Mouse (Mus musculus) embryonic facial prominence, embryonic 14.5 days (tissue): Measurements from ENCODE around the gene Srgap2. TPM values are rescaled to one million over a fixed set of nuclear protein-coding genes. Genes with fewer than 3 reads are reported as not detected.

ENCODE experiments used
- ATAC-seq: fragments of 200-750 bp; cut with Nextera tagmentation; 2 replicates; pipeline ENCODE4 v1.8.0; 2017; ENCODE audit warnings: low read depth, moderate number of reproducible peaks, moderate TSS enrichment
- DNase-seq: peaks from one replicate; pipeline ENCODE4 v3.0.0-alpha.2; 2015; ENCODE audit warnings: low spot score
- H3K27ac ChIP-seq: fragments of 300-500 bp; sonication (generic); replicated peaks from 2 replicates; pipeline ENCODE4 v1.5.1; 2014; ENCODE audit warnings: low read depth, mild to moderate bottlenecking, low read length, moderate library complexity
- H3K27me3 ChIP-seq: fragments of 300-500 bp; sonication (generic); replicated peaks from 2 replicates; pipeline ENCODE4 v1.6.1; 2014; ENCODE audit warnings: low read length; ENCODE audit not compliant: control insufficient read depth, insufficient read depth
- H3K36me3 ChIP-seq: fragments of 300-500 bp; sonication (generic); 2 replicates; pipeline ENCODE4 v1.6.1; 2014; ENCODE audit warnings: low read length, mixed read lengths; ENCODE audit not compliant: control insufficient read depth, insufficient read depth
- H3K4me1 ChIP-seq: fragments of 300-500 bp; sonication (generic); 2 replicates; pipeline ENCODE4 v1.6.1; 2014; ENCODE audit warnings: antibody characterized with exemption, low read length; ENCODE audit not compliant: control insufficient read depth, insufficient read depth
- H3K4me2 ChIP-seq: fragments of 300-500 bp; sonication (generic); 2 replicates; pipeline ENCODE4 v1.6.1; 2014; ENCODE audit warnings: low read depth, mild to moderate bottlenecking, low read length, moderate library complexity, mixed read lengths
- H3K4me3 ChIP-seq: fragments of 300-500 bp; sonication (generic); 2 replicates; pipeline ENCODE4 v1.5.1; 2014; ENCODE audit warnings: low read depth, mild to moderate bottlenecking, low read length
- H3K9ac ChIP-seq: fragments of 300-500 bp; sonication (generic); 2 replicates; pipeline ENCODE4 v1.6.1; 2014; ENCODE audit warnings: low read depth, mild to moderate bottlenecking, low read length, moderate library complexity, mixed read lengths
- H3K9me3 ChIP-seq: fragments of 300-500 bp; sonication (generic); 2 replicates; pipeline ENCODE4 v1.6.1; 2016; ENCODE audit warnings: low read length; ENCODE audit not compliant: control insufficient read depth
- WGBS: fragments of 180-500 bp; shearing (Covaris S2); extraction: QIAGEN DNeasy Blood & Tissue Kit; methylation state at CpG from one replicate; pipeline ENCODE4 v1.1.7; 2014; 5-methylcytosine and 5-hydroxymethylcytosine counted together
- polyA plus RNA-seq: library from polyadenylated mRNA; unstranded; fragments of >200 nt; fragmentation: Nextera tagmentation; extraction: Ambion mirVana; gene quantifications from 2 replicates; pipeline ENCODE4 v1.2.1, GENCODE M21; 2014

Srgap2 gene
- polyA plus RNA-seq, 1 experiment from 2014 or later, result 21.3 TPM

DNA sequence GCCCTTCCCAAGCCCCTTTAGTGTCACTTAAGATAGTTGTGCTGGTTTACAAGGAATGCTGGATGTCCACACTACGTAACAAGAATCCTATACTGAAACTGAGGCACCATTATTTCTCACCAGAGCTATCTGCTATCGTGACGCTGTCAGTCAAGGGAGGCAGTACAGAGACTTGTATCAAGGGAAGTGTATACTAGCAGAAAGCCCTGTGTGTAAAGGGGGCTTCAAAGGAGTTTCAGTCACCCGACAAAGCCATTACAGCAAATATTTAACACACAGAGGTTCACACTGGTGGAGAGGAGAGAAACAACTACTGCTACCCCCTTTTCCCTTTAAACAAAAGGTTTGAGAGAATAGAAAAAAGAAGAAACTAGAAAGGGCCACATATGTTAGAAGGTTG is 35.6 kb downstream of the Srgap2 start:
- H3K4me2 ChIP-seq, result no peak overlapping the region
- H3K9me3 ChIP-seq, result no peaks in the 10 kb centered on the region
- no peaks in the 10 kb centered on the region for H3K27me3 ChIP-seq
- DNase-seq (no peak), ATAC-seq (no peak)
- WGBS, result 48% methylated on average over 4 of the region's 4 CpGs
- no peaks in the 10 kb centered on the region for H3K36me3 ChIP-seq
- H3K27ac ChIP-seq, result no peak overlapping the region
- no peak overlapping the region for H3K9ac ChIP-seq
- no peak overlapping the region for H3K4me3 ChIP-seq
- peaks cover 5% of the 10 kb centered on the region for H3K4me1 ChIP-seq

DNA sequence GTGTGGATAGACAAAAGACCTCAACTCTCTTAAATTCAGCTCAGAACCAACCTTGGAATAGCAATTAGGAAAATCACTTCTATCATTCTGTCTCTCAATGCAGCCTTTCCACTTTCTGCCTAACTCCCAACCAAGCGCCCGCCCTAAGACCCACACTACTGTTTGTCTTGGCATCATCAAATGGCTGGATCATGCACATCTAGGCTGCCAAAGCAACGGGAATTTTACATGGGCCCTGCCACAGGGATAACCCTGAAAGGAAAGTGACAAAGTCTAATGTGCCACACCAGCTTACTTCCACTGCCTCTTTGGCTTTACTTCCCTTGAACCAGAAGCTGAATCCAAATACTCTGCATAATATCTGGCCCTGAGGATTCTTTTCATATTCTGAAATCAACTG is 37.8 kb downstream of the Srgap2 start:
- H3K4me3 ChIP-seq, result no peak overlapping the region
- WGBS, result 73% methylated on average over 3 of the region's 3 CpGs
- H3K9ac ChIP-seq, result no peak overlapping the region
- H3K9me3 ChIP-seq, result no peaks in the 10 kb centered on the region
- ATAC-seq, result no peak
- H3K4me1 ChIP-seq, result peaks cover 7% of the 10 kb centered on the region; the same call in 1 of the 2 replicates
- no peaks in the 10 kb centered on the region for H3K36me3 ChIP-seq
- no peak overlapping the region for H3K4me2 ChIP-seq
- no peak overlapping the region for H3K27ac ChIP-seq
- H3K27me3 ChIP-seq, result no peaks in the 10 kb centered on the region
- no peak for DNase-seq

DNA sequence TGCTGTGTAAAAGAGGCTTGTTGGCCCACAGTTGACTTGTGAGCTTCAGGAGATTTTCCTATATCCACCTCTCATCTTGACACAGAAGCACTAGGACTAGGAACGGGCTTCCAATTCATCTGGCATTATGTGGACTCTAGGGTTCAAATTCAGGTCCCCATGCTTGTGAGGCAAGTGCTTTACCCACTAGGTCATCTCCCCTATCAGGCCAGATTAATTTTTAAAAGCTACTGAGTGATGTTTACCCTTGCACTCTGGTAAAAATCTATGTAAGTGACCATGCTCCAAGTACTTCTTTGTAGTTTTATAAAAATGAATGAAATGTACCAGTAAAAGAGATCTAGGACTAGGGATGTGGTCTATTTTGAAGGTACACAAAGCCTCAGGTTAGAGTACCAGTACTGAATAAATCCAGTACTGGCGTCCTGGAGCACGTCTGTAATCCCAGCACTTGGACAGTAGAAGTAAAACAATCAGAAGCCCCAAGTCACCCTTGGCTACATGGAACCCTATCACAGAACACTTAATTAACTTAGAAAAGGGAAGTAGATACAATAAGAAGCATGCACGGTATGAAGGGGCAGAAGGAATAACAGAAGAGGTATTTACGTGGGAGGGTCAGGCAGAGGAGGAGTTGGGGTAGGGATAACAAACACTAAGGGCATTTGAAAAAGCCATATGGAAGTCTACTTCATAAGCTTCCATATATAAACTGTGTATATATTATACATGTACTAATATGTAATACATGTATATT is 40.9 kb downstream of the Srgap2 start:
- Histone ChIP-seq H3K4me1 (peaks cover 6% of the 10 kb centered on the region; the same call in 1 of the 2 replicates), H3K27me3 (no peaks in the 10 kb centered on the region), H3K27ac (no peak overlapping the region), H3K9me3 (no peaks in the 10 kb centered on the region), H3K9ac (no peak overlapping the region), H3K36me3 (no peaks in the 10 kb centered on the region), H3K4me3 (no peak overlapping the region), H3K4me2 (no peak overlapping the region)
- ATAC-seq (no peak), DNase-seq (no peak)
- WGBS, result 62% methylated on average over 5 of the region's 5 CpGs

DNA sequence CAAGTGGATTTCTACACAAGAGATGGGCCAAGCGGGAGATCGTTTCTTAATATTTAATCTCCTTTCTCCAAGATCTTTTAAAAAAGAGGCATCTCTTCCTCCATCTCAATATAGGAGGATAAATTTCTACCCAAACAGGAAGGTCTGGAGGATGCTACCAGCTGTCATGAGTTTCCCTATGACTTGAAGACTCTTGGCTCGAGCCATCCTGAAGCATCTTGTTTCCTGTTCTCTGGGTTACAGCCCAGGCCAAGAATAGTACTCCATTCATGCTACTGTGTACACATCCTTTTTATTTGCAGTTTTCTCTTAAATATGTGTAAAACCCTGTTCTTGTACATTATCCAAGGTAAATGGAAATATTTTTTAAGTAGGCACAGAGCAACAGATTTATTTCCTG is 44.9 kb downstream of the Srgap2 start:
- no peak for ATAC-seq
- Histone ChIP-seq H3K9ac (no peak overlapping the region), H3K4me1 (peaks cover 6% of the 10 kb centered on the region; the same call in 1 of the 2 replicates), H3K27ac (no peak overlapping the region), H3K27me3 (no peaks in the 10 kb centered on the region), H3K4me2 (no peak overlapping the region), H3K4me3 (no peak overlapping the region), H3K36me3 (peaks cover 4% of the 10 kb centered on the region; the same call in 1 of the 2 replicates), H3K9me3 (peaks cover 16% of the 10 kb centered on the region)
- WGBS, result 81% methylated on average over 3 of the region's 3 CpGs
- DNase-seq, result no peak

DNA sequence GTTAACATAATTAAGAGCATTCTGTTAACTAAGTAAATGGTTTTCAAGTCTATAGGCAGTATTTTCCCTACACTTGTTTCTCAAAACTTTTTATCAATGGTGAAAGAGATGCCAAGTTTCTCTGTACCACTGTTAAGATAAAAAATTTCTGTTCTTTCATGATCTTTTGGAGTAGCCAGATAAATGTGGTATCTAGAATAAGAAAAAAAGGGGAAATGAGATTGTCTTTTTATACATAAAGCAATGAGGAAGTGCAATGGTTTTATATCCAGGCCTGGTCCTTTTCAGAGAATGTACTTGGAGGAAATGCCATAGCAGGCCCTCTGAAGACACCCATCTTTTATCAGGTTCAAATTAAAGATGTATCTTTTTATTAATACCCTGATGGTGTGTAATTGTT is 45.8 kb downstream of the Srgap2 start:
- Histone ChIP-seq H3K36me3 (peaks cover 4% of the 10 kb centered on the region; the same call in 1 of the 2 replicates), H3K4me1 (peaks cover 4% of the 10 kb centered on the region; the same call in 1 of the 2 replicates), H3K27ac (no peak overlapping the region), H3K27me3 (no peaks in the 10 kb centered on the region), H3K4me2 (no peak overlapping the region), H3K9me3 (peaks cover 16% of the 10 kb centered on the region), H3K9ac (no peak overlapping the region), H3K4me3 (no peak overlapping the region)
- no peak for ATAC-seq
- DNase-seq, result no peak

DNA sequence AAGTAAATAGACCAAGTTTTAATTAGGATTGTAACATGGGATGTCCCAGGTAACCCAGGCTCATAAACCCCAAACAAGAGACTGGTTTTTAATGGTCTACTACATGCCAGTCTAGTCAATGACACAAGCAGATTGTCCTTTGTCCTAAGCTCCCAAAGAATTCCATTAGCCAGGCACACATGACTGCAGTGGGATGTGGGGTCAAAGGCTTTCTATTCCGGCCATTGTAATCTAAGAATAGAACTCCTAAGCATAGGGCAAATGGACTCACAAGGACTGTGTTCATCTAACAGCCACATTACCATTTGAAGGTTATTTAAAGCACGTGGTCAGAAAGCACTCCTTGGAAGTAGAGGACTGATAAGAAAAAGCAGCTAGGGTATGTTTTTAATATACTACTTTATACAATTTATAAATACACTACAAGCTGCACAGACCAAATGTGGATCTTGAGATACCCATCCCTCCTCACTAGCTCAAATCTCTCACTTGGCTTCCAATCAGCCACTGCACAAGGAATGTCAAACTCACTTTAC is 48.3 kb downstream of the Srgap2 start:
- DNase-seq, result no peak
- Histone ChIP-seq H3K4me1 (no peaks in the 10 kb centered on the region), H3K27me3 (no peaks in the 10 kb centered on the region), H3K4me3 (no peak overlapping the region), H3K27ac (no peak overlapping the region), H3K36me3 (peaks cover 4% of the 10 kb centered on the region; the same call in 1 of the 2 replicates), H3K9me3 (peaks cover 16% of the 10 kb centered on the region), H3K4me2 (no peak overlapping the region), H3K9ac (no peak overlapping the region)
- no peak for ATAC-seq
- 66% methylated on average over 2 of the region's 2 CpGs for WGBS

DNA sequence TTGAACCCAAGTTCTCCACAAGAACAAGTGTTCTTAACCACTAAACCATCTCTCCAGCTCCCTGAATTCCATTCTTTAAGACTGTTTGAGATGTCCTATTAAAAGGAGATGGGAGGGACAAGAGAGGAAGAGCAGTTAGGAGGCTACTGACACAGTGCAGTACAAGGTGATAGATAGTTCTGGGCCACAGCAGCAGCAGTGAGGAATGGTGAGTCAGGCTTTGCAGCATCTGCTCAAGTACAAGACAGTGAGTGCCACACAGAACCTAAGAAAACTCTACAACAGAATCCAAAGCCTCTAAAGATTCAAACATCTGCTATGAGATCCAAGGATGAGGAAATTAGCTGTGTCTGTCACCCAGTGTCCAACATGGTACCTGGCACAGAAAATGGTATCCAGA is 51.8 kb downstream of the Srgap2 start:
- Histone ChIP-seq H3K27me3 (no peaks in the 10 kb centered on the region), H3K4me3 (no peak overlapping the region), H3K9me3 (peaks cover 13% of the 10 kb centered on the region), H3K27ac (no peak overlapping the region), H3K4me1 (no peaks in the 10 kb centered on the region), H3K4me2 (no peak overlapping the region), H3K9ac (no peak overlapping the region), H3K36me3 (peaks cover 4% of the 10 kb centered on the region; the same call in 1 of the 2 replicates)
- ATAC-seq (no peak), DNase-seq (no peak)

DNA sequence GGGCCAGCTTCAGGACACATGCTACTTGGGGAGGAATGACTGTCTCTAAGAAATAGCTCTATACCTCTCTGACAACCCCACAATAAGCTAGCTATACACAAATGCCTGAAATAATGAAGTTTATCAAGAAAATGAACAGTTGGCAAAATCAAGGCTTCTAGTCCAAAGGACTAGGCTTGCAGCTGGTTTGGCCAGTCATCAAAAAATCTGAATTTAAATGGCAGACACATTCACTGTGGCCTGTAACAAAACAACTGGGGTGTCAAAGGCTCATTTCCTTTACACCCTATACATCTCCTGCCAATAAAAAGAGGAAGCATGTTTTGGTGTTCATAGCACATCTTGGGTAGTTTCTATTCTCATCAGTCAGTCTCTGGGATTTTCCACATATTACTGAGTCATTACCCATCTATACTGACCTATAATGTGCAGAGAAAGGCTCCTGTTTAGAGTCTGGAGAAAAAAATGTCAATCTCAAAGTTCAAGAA is 53.5 kb downstream of the Srgap2 start:
- no peak for ATAC-seq
- Histone ChIP-seq H3K4me3 (no peak overlapping the region), H3K36me3 (no peaks in the 10 kb centered on the region), H3K4me2 (no peak overlapping the region), H3K27me3 (no peaks in the 10 kb centered on the region), H3K9me3 (no peaks in the 10 kb centered on the region), H3K9ac (no peak overlapping the region), H3K4me1 (no peaks in the 10 kb centered on the region), H3K27ac (no peak overlapping the region)
- no peak for DNase-seq

DNA sequence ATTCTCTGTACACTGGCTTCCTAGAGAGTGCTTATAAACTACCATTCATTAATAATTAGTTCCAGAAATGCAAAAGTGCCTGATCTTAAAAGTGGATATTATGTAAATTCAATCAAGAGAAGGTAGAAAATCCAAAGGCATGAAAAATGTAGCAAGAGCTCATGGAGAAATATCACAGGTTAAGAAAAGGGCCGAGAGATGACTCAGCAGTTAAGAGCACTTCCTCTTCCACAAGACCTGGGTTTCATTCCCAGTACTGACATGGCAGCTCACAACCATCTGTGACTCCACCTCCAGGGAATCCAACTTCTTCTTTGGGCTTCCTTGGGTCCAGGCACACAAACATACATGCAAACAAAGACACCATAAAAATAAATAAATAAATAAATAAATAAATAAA is 56.6 kb downstream of the Srgap2 start:
- no peak for ATAC-seq
- H3K4me1 ChIP-seq, result no peaks in the 10 kb centered on the region
- no peak for DNase-seq
- 89% methylated on average over 1 of the region's 1 CpGs for WGBS
- no peaks in the 10 kb centered on the region for H3K9me3 ChIP-seq
- no peak overlapping the region for H3K4me3 ChIP-seq
- no peak overlapping the region for H3K9ac ChIP-seq
- H3K36me3 ChIP-seq, result no peaks in the 10 kb centered on the region
- no peaks in the 10 kb centered on the region for H3K27me3 ChIP-seq
- H3K4me2 ChIP-seq, result no peak overlapping the region
- H3K27ac ChIP-seq, result no peak overlapping the region
